Mouse (Mus musculus) telencephalon, adult 2 months (tissue): ENCODE data around the gene Galns.

Source experiments
- DNase-seq: peaks from one replicate; pipeline ENCODE4 v3.0.0-alpha.2; 2011; ENCODE audit warnings: low read depth, low spot score

Galns gene

DNA sequence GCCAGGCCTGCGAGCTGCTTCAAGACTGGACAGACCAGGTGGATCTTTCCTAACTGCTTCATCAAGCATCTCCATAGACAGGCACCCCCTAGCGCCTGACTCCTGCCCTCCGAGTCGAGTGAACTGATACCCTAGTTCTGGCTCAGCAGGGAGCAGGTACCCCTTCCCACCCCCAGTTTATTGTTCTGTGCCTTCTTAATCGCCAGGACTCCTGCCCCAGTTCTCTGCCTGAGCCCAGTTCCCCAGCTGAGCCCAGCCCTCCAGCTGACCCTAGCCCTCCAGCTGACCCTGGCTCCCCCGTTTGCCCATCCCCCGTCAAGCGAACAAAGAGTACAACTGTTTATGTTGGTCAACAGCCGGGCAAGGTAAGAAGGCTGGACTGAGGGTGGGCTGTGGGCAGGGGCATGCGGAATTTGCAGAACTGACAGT, 42.4 kb downstream of the Galns start:
- no peak for DNase-seq

DNA sequence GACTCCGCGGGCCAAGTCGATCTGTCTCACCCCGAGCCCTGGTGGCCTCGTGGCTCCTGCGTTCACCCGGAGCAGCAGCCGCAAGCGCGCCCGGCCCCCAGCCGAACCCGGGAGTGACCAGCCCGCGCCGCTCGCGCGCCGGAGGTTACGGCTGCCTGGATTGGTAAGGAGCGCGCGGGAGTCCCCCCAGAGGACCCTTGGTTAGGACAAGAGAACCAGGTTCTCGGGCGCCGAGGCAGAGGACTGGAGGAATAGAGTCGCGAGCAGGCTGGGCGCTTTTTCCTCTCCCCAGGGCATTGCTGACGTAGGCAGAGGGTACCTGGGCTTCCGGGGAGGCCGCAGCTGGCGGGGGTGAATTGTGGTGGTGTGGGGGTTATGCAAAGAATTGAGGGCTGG, 43.2 kb downstream of the Galns start:
- no peak for DNase-seq

DNA sequence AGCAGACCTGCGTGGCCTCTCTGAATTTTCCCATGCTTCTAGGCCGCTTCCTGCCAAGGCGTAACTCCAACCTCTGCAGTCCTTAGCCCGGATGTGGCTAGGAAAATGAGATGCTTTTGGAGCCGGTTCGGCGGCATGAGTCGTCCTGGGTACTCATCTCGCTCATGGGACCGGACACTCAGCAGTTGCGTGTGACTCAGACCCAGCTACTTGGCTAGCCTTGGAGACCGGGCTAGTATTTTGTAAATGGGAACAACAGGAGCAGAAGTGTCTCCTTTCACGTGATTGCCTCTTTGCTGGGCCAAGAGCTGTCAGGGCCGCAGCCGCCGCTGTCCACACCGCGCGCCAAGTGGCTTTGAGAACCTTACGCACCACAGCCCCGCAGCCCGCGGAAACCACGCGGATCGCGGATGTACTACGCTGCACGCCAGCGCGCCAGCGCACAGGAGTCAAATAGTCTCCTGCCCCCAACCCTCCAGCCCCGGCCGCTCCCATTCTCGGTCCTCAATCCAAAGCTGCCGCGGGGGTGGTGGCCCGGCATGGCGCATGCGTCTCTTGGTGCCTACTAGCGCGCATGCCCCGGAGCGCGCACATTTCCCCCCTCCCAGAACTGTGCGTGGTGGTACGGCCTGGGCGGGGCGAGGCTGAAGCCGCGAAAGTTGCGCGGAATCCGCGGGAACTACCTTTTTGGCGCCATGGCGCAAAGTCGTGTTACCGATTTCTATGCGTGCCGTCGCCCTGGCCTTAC, 43.7 kb downstream of the Galns start, which contains the start of gene Cdt1:
Gene Cdt1, plus strand, starts transcription at position 655 of the 748 bp plus-strand sequence.
- peak; percentile 92 for DNase-seq

DNA sequence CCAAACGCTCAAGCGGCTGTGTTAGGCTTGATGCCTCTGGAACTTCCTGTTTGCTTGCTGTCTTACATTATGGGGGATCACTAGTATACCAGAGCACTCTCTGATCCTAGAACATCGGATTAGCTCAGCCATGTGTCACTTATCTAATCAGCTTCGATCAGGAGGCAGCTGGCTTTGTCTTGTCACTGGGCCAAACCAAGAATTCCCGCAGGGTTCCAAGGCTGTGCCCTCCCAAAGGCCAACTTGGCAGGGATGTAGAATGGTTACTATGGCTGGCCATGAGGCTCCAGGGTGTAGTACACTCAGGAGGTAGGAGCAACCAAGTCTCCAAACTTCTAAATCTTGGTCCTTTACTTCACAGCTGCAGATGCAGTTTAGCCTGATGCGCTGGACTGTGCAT, 44.5 kb downstream of the Galns start:
- no peak for DNase-seq

DNA sequence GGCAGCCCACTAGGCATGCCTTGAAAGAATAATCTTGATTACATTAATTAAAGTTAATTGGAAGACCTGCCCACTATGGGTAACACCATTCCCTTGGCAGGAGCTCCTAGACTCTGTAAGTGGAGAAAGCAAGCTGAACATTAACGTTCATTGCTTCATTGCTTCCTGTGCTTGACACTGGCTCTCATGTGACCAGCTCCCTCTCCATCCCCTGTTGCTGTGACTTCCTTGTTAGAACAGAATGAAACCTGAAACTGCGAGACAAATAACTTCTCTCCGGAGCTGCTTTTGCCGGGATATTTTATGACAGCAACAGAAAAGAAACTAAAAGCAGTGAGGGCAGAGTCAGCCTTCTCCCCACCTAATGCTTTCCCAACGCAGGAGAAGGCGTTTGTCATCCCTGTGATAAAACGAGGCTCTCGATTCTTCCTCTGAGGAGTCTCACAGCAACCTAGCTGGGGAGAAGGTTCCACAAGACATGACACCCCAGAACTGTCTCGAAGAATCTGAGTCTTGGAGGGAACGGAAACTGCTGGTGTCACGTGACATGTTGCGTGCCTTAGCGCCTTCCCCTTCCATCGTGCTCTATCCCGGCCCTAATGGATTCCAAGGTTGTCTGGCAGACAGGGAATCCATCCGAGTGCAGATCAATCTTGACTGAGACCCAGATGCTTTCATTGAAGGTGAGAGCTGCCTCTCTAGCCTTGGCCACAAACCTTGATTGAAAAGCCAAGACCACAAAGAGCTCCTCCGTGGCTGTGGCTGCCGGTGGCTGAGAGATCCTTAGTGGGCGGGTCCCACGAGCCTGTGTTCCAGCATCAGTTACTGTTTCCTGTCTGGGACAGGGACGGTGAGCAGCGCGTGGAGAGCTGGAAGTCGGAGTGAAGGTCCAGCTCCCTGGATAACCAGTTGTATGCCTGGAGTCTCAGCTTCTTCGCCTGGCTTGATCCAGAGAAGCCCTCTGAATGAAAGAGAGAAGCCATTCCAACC, 46.6 kb downstream of the Galns start:
- DNase-seq = no peak

DNA sequence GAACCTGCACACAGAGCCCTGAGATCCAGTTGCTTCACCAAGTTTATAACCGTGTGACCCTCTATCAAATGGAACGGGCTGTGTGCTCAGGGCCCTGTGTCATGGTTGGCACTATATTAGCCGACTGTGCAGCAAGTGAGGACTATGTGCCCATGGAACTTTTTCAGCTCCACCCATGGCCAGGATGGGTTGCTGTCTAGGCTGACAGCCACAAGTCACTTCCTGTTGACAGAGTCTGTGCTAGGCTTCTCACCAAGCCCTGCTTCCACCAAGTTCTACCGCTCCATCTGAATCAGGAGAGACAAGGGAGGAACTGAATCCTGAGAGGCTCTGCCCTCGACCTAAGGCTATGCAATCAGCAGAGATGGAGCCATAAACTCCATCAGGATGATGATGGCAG, 50.1 kb downstream of the Galns start:
- no peak for DNase-seq

DNA sequence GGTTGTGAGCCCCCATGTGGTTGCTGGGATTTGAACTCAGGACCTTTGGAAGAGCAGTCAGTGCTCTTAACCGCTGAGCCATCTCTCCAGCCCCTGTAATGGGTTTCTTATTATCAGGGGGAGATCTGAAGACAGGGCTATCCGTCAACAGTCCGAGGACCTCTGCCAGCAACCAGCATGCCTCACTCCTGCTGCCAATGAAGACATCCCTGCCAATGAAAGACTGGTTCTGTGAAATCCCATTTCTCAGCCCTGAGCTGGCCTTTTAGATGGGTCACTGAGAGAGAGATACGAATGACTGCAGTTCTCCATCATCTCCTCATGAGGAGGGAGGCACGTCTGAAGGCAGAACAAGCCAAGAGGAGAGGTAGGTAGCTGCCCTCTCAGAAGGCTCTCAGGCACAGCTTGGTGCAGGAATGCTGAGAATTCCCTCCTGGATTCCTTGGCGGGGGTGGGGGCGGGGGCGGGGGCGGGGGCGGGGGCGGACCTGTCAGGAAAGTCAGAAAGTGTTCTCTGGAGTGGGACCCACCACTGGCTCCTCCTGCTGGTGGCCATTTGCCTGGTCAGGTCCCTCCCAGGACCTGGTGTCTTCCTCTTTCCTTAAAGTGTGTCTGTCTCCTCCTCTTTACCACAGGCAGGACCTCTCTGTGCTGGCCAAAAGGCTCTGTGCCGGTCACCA, 52.5 kb downstream of the Galns start:
- no peak for DNase-seq

DNA sequence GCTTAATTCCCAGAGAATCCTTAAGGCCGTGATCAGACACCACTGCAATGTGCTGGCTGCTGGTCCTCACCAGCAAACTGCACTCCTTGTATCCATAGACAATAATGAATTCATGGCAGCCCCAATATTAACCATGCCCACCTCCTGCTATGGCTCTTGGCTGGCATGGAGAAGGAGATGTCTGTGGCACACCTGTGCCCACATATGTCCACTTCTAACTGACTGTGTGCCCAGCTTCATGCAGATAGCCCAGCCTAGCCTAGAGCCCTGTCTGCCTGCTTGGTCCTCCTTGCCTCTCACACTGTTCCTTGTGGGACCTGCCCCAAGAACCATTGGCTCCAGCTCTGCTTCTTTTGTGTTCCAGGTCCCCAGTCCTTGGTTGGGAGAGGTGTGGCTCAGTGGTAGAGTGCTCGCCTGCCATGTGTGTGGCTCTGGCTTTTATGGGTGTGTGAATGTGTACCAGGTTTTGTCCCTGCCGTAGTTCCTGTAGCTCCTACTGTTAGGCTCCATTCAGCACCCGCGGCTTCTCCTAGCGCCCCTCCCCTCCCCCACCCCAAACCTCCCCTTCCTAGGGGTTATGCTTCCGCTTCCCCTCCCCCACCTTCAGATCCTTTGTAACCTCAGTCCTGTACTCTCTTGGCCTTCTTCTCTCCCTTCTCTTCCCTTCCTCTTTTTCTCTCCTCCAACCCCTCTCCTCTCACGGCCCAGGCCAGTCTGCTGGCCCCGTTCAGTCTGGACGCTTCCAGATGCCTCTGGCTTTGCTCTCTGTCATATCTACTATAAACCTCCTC, 53.8 kb downstream of the Galns start:
- no peak for DNase-seq

DNA sequence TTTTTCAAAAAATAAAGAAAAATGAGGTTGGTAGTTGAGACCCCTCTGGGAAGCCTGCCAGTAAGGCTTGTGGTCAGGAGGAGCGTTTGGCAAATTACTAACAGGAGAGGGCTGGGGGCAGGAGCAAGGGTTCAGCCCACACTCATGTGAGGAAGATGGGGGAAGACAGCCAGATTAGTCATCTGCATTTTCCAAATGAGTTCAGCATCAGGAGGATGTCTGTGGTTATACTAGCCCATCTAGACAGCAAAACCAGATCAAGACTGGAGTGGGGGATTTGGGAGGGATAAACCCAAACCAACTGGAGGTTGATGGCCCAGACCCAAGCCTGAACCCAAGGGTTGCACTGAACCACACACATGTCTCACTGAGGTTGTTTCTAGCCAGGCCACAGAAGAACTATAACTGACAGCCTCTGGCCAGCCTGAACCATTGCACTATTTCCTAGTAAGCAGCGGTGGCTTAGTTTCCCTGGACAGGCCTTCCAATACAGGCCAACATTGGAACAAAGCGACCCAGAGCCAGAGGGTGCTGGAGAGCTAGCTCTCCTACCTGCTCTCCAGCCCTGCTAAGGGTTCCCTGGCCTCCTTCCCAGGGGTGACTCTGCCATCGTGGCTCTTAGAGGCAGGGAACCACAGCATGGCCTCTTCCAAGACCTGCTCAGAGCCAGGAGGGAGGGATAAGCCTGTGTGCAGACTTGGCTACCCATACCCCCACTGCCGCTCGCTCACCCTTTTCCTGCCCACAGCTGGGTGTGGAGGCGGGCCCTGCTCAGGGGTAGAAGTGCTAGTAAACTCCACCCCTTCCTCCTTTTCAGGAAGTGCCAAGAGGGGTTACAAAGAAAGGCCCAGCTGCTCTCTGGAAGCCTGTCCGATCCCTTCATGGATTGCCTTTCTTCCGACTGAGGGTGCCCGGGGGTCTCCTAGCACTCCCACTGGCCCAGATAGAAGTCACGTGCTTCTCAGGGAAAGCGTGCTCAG, 54.9 kb downstream of the Galns start:
- DNase-seq = no peak

DNA sequence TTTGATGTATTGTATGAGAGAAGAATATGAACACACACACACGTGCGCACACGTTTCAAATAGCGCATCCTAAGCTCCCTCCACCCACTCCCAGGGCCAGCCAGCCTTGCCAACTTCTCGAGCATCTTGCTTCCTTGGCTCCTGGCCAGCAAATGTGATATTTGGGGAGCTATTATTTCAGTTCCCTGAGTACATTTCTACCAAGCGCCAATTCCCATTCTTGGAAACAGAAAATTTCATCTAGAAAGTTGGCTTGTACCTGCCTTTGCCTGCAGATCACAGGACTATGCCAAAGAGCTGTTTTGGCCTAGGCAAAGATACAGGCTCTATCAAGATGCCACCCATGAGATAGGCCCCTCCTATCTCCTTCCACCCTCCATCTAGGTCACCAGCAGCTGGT, 56.5 kb downstream of the Galns start:
- DNase-seq = peak; percentile 91

DNA sequence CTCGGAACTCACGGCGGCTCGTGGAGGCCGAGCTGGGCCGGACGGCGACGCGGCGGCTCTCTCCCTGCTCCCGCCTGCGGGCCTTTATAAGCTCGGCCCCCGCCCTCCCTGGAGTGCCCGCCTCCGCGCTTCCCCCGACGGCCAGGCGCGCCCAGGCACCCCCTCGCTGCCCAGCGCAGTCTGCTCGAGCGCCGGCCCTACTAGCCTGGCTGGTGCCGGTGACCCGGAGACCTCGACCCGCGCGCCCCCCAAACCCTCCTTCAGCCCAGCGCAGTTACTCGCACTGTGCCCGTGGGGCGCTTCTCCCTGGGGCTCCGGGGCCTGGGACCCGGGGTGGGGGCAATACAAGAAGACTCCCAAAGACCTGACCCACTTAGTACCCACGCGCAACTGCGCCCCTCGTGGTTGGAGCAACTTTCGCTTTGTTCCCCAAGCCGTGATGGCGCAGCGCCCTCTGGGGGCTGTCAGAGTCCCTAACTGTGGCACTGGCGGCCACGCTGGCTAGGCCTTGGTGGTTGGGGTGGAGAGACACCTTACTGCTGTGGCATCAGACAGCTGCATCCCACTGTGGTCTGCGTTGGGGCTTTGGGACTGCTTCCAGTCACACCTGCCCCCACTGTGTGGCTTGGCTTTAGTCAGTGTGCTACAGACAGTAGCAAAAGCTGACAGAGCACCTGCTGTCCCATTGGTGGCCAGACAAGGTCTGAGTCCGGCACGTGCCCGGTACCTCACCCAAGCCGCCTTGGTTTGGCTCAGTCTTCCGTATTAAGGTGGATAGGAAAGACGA, 59.8 kb downstream of the Galns start, which contains the start of gene Piezo1:
Gene Piezo1, minus strand, starts transcription at position 65 of the 787 bp plus-strand sequence.
- DNase-seq = no peak

DNA sequence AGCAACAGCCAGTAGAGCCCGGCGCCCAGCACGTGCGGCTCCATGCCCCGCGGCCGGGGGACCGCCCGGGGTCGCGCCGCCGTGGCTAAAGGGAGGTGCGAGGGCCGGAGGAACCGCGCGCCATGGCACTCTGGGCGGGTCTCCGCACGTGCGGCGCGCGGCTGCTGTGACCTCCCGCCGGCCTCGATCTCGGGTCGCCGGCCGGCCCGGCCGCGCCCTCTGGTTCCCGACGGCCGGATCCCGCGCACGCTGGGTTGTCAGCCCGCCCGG, 60.3 kb downstream of the Galns start:
- DNase-seq = no peak

DNA sequence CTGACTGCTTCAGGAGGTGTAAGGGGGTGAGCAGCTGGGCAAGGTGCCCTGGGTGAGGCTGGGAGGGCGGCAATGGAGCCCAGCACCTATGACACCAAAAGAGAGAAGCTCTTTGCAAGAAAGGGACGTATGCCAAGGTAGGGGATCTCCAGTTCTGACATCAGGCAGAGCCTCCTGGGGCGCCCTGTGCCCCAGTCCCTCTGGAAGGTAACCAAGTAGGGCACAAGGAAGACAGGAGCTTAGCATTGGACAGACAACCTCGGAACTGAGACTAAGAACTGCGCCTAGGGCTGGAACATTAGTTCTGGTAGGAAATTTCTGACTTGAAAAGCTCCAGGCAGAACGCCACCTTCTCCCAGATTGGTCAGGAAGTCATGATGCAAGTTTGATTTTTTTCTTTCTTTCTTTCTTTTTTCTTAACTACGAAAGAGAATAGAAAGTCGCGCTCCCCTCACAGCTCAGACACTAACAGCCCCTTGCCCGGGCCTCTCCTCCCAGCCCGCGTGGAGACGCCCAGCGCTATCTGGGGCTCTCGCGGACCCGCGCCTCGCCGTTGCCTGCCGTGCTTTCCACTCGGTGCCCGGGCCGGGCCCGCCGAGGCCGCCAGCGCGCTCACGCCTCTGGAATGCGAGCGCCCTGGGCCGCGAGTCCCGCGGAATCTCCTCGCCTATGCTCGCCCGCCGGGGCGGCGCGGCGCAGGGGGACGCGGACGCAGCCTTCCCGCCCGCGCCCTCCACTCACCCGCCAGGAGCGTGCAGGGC, 60.8 kb downstream of the Galns start:
- DNase-seq = no peak

DNA sequence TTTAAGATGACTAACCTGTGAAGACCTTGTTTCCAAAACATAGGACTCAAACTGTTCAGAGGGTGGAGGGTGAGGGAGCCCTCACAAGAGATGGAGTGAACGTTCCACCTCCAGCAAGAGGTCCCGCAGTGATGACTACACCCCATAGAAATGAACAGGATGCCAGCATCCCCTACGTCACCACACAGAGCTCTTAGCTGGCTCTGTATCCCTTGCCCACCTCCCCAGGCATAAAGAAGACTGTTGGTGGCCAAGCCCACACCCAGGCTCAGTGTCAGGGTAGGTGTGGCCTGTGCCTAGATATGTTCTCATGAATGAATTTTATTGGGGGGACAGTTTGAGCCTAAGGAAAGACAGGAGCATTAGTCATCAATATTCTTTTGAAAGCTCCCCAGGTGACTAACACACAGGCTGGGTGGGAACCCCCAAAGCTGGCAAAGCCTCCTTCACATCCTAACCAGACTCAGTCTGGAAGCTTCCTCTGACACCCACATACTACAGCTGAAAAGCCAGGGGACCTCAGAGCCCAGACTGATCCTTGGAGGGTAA, 62.3 kb downstream of the Galns start:
- no peak for DNase-seq

DNA sequence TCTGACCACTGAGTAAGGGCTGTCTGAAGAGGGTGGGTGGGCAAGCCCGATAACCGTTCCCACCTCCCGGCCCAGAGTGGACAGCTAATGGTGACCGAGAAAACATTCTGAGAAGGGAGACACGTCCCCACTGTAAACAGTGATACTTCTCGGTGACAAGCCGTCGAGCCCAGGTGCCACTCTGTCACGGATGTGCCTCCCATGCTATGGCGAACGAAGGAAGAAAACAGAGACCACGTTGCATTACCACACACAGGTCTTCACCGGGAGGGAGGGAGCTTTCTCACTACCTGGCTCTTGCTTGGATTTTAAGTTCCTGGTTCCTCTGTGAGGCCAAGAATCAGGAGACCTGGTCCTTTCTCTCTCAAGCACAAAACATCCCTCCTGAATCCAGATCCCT, 62.9 kb downstream of the Galns start:
- no peak for DNase-seq

DNA sequence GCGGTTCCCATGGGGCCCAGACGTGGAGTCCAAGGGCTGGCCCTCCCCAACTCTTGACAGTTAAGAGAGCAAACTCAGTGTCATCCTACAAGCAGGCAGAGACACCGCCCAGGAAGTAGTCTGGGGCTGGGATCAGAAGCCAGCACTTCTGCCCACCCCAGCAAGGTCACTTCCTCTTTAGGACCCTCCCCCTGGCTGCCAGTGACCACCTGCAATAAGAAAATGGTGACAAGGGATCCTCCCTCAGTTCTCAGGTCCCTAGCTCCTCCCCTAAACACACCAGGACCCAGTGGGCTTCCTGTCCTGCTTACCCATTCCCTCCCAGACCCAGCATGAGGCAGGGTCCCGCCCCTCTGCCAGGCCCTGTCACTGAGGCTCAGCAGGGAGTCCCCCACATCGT, 63.4 kb downstream of the Galns start:
- no peak for DNase-seq

DNA sequence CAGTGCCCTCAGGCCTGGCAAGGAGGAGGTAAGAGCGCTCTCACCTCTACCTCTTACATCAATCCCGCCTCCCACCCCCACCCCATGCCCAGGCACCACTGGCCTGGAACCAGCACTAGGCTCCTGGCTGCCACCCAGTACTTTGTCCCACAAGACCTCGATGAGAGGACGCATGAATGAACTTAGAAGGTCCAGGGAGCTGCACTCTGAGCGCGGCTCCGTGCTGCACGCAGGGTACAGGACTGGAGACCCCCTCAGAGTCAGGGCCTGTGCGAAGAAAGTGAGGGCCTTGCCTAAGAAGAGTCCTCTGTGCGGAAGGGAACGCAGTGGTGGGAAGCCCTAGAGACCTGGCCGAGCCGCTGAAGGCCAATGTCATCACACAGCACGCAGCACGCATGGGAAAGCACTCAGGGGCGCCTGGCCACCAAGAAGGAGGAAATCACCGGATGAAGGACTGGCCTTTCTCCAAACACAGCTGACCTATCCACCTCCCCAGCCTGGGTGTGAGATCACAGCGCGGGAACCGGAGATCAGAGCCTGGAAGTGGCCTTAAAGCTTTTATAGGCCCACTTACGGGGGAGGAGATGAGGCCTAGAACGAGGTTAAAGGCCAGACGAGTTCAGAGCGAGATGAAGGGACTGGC, 64.3 kb downstream of the Galns start:
- no peak for DNase-seq
